In the genomic region with DNA sequence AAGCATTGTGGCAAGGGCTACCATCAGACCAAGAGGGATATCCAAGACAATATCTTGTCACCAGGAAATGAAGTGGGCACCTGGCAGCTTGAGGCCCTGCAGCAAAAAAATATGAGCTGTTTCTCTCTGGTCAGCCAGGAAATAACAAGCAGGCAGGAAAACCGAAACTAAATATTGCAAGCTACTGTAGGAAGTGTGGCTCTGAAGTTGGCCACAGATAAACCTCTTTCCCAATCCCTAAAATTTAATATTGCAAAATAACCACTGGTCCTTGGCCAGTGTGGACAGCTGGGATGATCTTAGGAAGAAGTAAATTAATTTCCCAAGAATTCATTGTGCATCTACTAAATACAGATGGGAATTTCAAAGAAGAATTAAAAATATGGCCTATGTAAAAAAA, we compare ENCODE assay signal across 28 mouse cellular contexts. TPM values are rescaled to one million over a fixed set of nuclear protein-coding genes. Genes with fewer than 3 reads are reported as not detected.
DNase-seq lines count a peak whose midpoint lies in the region; ATAC-seq and TF ChIP-seq lines count a peak whose summit lies in the region.
"Had no signal": no experiment of that assay in that cellular context is flagged by ENCODE, and none has a peak within 500 bp of the region (broad histone marks: within the 10 kb centered on the region; RNA-seq: fewer than 3 reads in every experiment).

No protein-coding gene starts in this region.

- peak; percentile 36 for DNase-seq in intestine, embryonic 14.5 days (ENCODE audit: low spot score)
- DNase-seq in lung, adult 18-20 months = peak; percentile 5 to 8
- no peak for DNase-seq in lung, postnatal 0 days (ENCODE audit: low spot score)
- DNase-seq in 416B (ENCODE audit: low read depth) = peak; percentile 70
- no peak for DNase-seq in frontal cortex, postnatal 25 days (ENCODE audit: low spot score in 2 of 2)
- no peak for DNase-seq in cerebellum, postnatal 4 days (ENCODE audit: low spot score in 2 of 2)
- DNase-seq: adrenal gland, postnatal 36 days; cerebellum, adult 11 months; cerebellum, adult 9-11 months; gastrocnemius, postnatal 25 days; heart, postnatal 10 days; midbrain, embryonic 14.5 days; retina, postnatal 1 day; right cerebral cortex, postnatal 4 days; thymus, postnatal 25 days had no signal

- H3K4me2 ChIP-seq in intestine, embryonic 14.5 days (ENCODE audit: low read length) = no peak overlapping the region
- H3K4me2 ChIP-seq in intestine, embryonic 15.5 days (replicated peaks) = no peak overlapping the region
- H3K4me2 ChIP-seq in lung, postnatal 0 days (replicated peaks; ENCODE audit: low read depth, low read length) = no peak overlapping the region
- H3K4me2 ChIP-seq: forebrain, embryonic 15.5 days; heart, embryonic 12.5 days; hindbrain, embryonic 12.5 days; limb, embryonic 15.5 days; neural tube, embryonic 13.5 days; stomach, embryonic 15.5 days had no signal

- no peaks in the 10 kb centered on the region for H3K4me1 ChIP-seq in intestine, embryonic 14.5 days (replicated peaks; ENCODE audit: control insufficient read depth, insufficient read depth, low read length)
- no peaks in the 10 kb centered on the region for H3K4me1 ChIP-seq in intestine, embryonic 15.5 days (replicated peaks)
- H3K4me1 ChIP-seq in lung, postnatal 0 days (ENCODE audit: insufficient read depth, low read depth, low read length) = no peaks in the 10 kb centered on the region
- H3K4me1 ChIP-seq: embryonic facial prominence, embryonic 10.5 days; forebrain, embryonic 15.5 days; heart, embryonic 12.5 days; hindbrain, embryonic 12.5 days; limb, embryonic 15.5 days; neural tube, embryonic 13.5 days; stomach, embryonic 15.5 days had no signal

- H3K27me3 ChIP-seq in intestine, embryonic 14.5 days (replicated peaks; ENCODE audit: control insufficient read depth, insufficient read depth, low read length) = no peaks in the 10 kb centered on the region
- no peaks in the 10 kb centered on the region for H3K27me3 ChIP-seq in intestine, embryonic 15.5 days (replicated peaks)
- no peaks in the 10 kb centered on the region for H3K27me3 ChIP-seq in lung, postnatal 0 days (replicated peaks; ENCODE audit: insufficient read depth, low read length)
- H3K27me3 ChIP-seq: forebrain, embryonic 15.5 days; heart, embryonic 12.5 days; hindbrain, embryonic 12.5 days; limb, embryonic 15.5 days; neural tube, embryonic 13.5 days; stomach, embryonic 15.5 days had no signal

- 79% methylated on average over 1 of the region's 1 CpGs for WGBS in intestine, embryonic 14.5 days
- 59% methylated on average over 1 of the region's 1 CpGs for WGBS in intestine, embryonic 15.5 days
- 35% methylated on average over 1 of the region's 1 CpGs for WGBS in lung, postnatal 0 days

- ATAC-seq in intestine, embryonic 14.5 days (replicated peaks; ENCODE audit: low FRiP score, low TSS enrichment, low read depth) = no peak
- no peak for ATAC-seq in intestine, embryonic 15.5 days
- ATAC-seq in lung, postnatal 0 days = no peak
- peak; percentile 67 for ATAC-seq in granulocyte monocyte progenitor cell, adult 5-6 weeks (replicated peaks; ENCODE audit: poor library complexity, severe bottlenecking)
- ATAC-seq: forebrain, embryonic 15.5 days had no signal

- TF ChIP-seq EP300 in lung, postnatal 0 days (IDR thresholded peaks at IDR 0.05) = no peak

- H3K27ac ChIP-seq in intestine, embryonic 14.5 days (ENCODE audit: low read depth) = no peak overlapping the region
- no peak overlapping the region for H3K27ac ChIP-seq in intestine, embryonic 15.5 days
- no peak overlapping the region for H3K27ac ChIP-seq in lung, postnatal 0 days (ENCODE audit: low read length)
- H3K27ac ChIP-seq: embryonic facial prominence, embryonic 10.5 days; forebrain, embryonic 15.5 days; hindbrain, embryonic 12.5 days; left cerebral cortex, adult 2 months; limb, embryonic 15.5 days; neural tube, embryonic 13.5 days; stomach, embryonic 15.5 days had no signal

- TF ChIP-seq CTCF in lung, postnatal 0 days (IDR thresholded peaks at IDR 0.05) = no peak

- no peaks in the 10 kb centered on the region for H3K9me3 ChIP-seq in intestine, embryonic 14.5 days (ENCODE audit: control insufficient read depth, low read length)
- no peaks in the 10 kb centered on the region for H3K9me3 ChIP-seq in intestine, embryonic 15.5 days
- H3K9me3 ChIP-seq in lung, postnatal 0 days (ENCODE audit: low read length) = no peaks in the 10 kb centered on the region
- H3K9me3 ChIP-seq: embryonic facial prominence, embryonic 10.5 days; forebrain, embryonic 15.5 days; heart, embryonic 12.5 days; hindbrain, embryonic 12.5 days; limb, embryonic 15.5 days; neural tube, embryonic 13.5 days; stomach, embryonic 15.5 days had no signal

- no peak overlapping the region for H3K4me3 ChIP-seq in intestine, embryonic 14.5 days (ENCODE audit: low read depth, low read length)
- H3K4me3 ChIP-seq in intestine, embryonic 15.5 days (replicated peaks) = no peak overlapping the region
- H3K4me3 ChIP-seq in lung, postnatal 0 days (ENCODE audit: low read depth, low read length) = no peak overlapping the region
- H3K4me3 ChIP-seq: embryonic facial prominence, embryonic 10.5 days; forebrain, embryonic 15.5 days; heart, embryonic 12.5 days; hindbrain, embryonic 12.5 days; left cerebral cortex, adult 2 months; limb, embryonic 15.5 days; neural tube, embryonic 13.5 days; stomach, embryonic 15.5 days had no signal

- no peaks in the 10 kb centered on the region for H3K36me3 ChIP-seq in intestine, embryonic 14.5 days (ENCODE audit: control insufficient read depth, insufficient read depth, low read length)
- no peaks in the 10 kb centered on the region for H3K36me3 ChIP-seq in intestine, embryonic 15.5 days
- no peaks in the 10 kb centered on the region for H3K36me3 ChIP-seq in lung, postnatal 0 days (ENCODE audit: insufficient read depth, low read length)
- H3K36me3 ChIP-seq: embryonic facial prominence, embryonic 10.5 days; forebrain, embryonic 15.5 days; heart, embryonic 12.5 days; hindbrain, embryonic 12.5 days; limb, embryonic 15.5 days; neural tube, embryonic 13.5 days; stomach, embryonic 15.5 days had no signal

- no peak overlapping the region for H3K9ac ChIP-seq in intestine, embryonic 14.5 days (ENCODE audit: low read length)
- H3K9ac ChIP-seq in intestine, embryonic 15.5 days = no peak overlapping the region
- H3K9ac ChIP-seq in lung, postnatal 0 days (replicated peaks; ENCODE audit: low read depth) = no peak overlapping the region
- H3K9ac ChIP-seq: forebrain, embryonic 15.5 days; heart, embryonic 12.5 days; hindbrain, embryonic 12.5 days; limb, embryonic 15.5 days; neural tube, embryonic 13.5 days; stomach, embryonic 15.5 days had no signal

RNA-seq across cellular contexts. Expression of a gene that starts 4.5 kb away (rescaled TPM):
- polyA plus RNA-seq in intestine, embryonic 14.5 days (2014; fragmentation: Nextera tagmentation; extraction: Ambion mirVana) = 0.09 and 0.27 TPM in 2 replicates
- 0.41 and 0.51 TPM in 2 replicates for polyA plus RNA-seq in intestine, embryonic 15.5 days (2015; fragmentation: Nextera tagmentation; extraction: Ambion mirVana)
- polyA plus RNA-seq in lung, postnatal 0 days (2015; fragmentation: Nextera tagmentation; extraction: Ambion mirVana) = 1.4 and 1.7 TPM in 2 replicates
- total RNA-seq in granulocyte monocyte progenitor cell, adult 5-6 weeks (2014; fragmentation: Nextera tagmentation) = not detected in 2 replicates
- total RNA-seq in granulocyte monocyte progenitor cell, adult 5-6 weeks (2017) = not detected in 2 replicates
- total RNA-seq: gastrocnemius, postnatal 25 days; megakaryocyte-erythroid progenitor cell, adult 5-6 weeks had no signal
- polyA plus RNA-seq: heart, embryonic 12.5 days had no signal

RNA-seq across cellular contexts. Expression of a gene that starts 20.0 kb away (rescaled TPM):
- 0.34 and 0.55 TPM in 2 replicates for polyA plus RNA-seq in intestine, embryonic 14.5 days (2014; fragmentation: Nextera tagmentation; extraction: Ambion mirVana)
- 1.1 and 1.6 TPM in 2 replicates for polyA plus RNA-seq in intestine, embryonic 15.5 days (2015; fragmentation: Nextera tagmentation; extraction: Ambion mirVana)
- not detected in 2 replicates for polyA plus RNA-seq in lung, postnatal 0 days (2015; fragmentation: Nextera tagmentation; extraction: Ambion mirVana)
- total RNA-seq in granulocyte monocyte progenitor cell, adult 5-6 weeks (2014; fragmentation: Nextera tagmentation) = not detected in 2 replicates
- not detected in 2 replicates for total RNA-seq in granulocyte monocyte progenitor cell, adult 5-6 weeks (2017)
- total RNA-seq: adrenal gland, postnatal 36 days; heart, postnatal 10 days; layer of hippocampus, postnatal 10 days; left cerebral cortex, adult 2 months; left cerebral cortex, postnatal 36 days; megakaryocyte-erythroid progenitor cell, adult 5-6 weeks had no signal
- polyA plus RNA-seq: embryonic facial prominence, embryonic 10.5 days; forebrain, embryonic 15.5 days; heart, embryonic 12.5 days; hindbrain, embryonic 12.5 days; limb, embryonic 15.5 days; midbrain, embryonic 14.5 days; neural tube, embryonic 13.5 days had no signal

Comparison
In these comparisons a context has a peak if more than half of its experiments do, and no peak if none do; other contexts are left out.
1. DNase-seq: peak in intestine, embryonic 14.5 days (single experiment), lung, adult 18-20 months (2 of 2) and 416B (single experiment); none in lung, postnatal 0 days (single experiment), frontal cortex, postnatal 25 days (0 of 2) and cerebellum, postnatal 4 days (0 of 2).